Mouse (Mus musculus) inflammation-experienced regulatory T-cells, adult 16 weeks (primary cell): ENCODE data around the gene Crygs. TPM values are rescaled to one million over a fixed set of nuclear protein-coding genes. Genes with fewer than 3 reads are reported as not detected.

Source experiments
- polyA plus RNA-seq: library from polyadenylated mRNA; unstranded; fragments of 100-300 nt; shearing (Covaris generic); gene quantifications from one replicate; pipeline ENCODE4 v1.2.1, GENCODE M21; 2017

Crygs gene
- not detected for polyA plus RNA-seq

GRCm38 (mm10) chr16:22811477-22811876, at the start of gene Crygs:
Crygs (minus strand) TSS chr16:22811577.

GRCm38 (mm10) chr16:22857431-22858113, 46.2 kb upstream of the Crygs start, which contains the start of the genes Tbccd1 and Dnajb11:
Tbccd1 (minus strand) TSS chr16:22857669.
Dnajb11 (plus strand) TSS chr16:22857845.

Other genes with a start within 250 kb of the Crygs start
- gene Dgkg, start 154.4 kb downstream of the Crygs start, polyA plus RNA-seq: 3.7 TPM
- 30.0 TPM for gene Tbccd1, start 46.1 kb upstream of the Crygs start, polyA plus RNA-seq
- 134 TPM for gene Dnajb11, start 46.3 kb upstream of the Crygs start, polyA plus RNA-seq
- not detected for gene Ahsg, start 79.7 kb upstream of the Crygs start, polyA plus RNA-seq
- gene Fetub, start 106.8 kb upstream of the Crygs start, polyA plus RNA-seq: not detected
- gene Hrg, start 139.5 kb upstream of the Crygs start, polyA plus RNA-seq: not detected
- not detected for gene Kng2, start 217.9 kb upstream of the Crygs start, polyA plus RNA-seq
- not detected for gene Kng1, start 246.3 kb upstream of the Crygs start, polyA plus RNA-seq